Mouse (Mus musculus): ENCODE results near the gene Tmem102.

Gene Tmem102

GRCm38 (mm10) chr11:69804972-69805909 lies at the start of gene Tmem102:
TSS of gene Tmem102 (minus strand) at chr11:69805624.
- peak; percentile 59 to 75 for DNase-seq

DNA sequence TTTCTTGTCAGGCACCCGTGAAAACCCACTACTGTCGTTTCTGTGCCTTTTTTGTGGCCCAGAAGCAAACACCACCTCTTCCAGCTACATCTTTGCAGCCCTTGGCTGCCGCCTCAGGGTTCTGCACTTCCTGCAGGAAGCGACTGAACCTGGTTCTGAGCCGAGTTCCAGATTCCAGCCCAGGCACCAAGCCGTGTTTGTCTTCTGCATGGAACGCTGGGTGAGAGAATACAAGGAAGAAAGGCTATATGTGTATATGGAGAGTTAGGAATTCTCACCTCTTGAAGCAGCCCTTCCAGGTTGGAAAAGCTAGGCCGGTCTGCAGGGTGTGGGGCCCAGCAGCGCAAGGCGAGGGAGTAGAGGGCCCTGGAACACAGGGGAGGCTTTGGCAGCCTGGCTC lies 49.3 kb upstream of the Tmem102 start:
- DNase-seq = no peak

GRCm38 (mm10) chr11:69853994-69854393 lies 48.6 kb upstream of the Tmem102 start:
- no peak for DNase-seq

GRCm38 (mm10) chr11:69850754-69851153 lies 45.3 kb upstream of the Tmem102 start:
- DNase-seq = no peak

DNA sequence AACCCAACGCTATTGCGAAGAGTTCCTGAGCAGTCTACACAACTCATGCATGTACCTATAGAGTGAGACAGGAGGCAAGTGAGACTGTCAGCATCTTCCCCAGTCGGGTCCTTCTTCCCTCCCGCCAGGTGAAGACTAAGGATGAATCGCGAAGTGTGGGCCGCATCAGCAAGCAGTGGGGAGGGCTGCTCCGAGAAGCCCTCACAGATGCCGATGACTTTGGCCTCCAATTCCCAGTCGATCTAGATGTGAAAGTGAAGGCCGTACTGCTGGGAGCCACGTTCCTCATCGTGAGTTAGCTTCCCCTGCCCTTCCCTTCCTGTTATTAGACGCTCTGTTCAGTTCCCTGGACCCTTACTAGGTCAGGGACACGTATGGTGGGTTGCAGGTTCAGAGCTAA lies 44.5 kb upstream of the Tmem102 start:
- no peak for DNase-seq

GRCm38 (mm10) chr11:69849128-69849527 lies 43.7 kb upstream of the Tmem102 start:
- DNase-seq = no peak

GRCm38 (mm10) chr11:69848021-69848420 lies 42.6 kb upstream of the Tmem102 start:
- no peak for DNase-seq

- peak; percentile 52 to 59 for DNase-seq
These were observed 41.6 kb upstream of the Tmem102 start for GRCm38 (mm10) chr11:69846738-69847688.

GRCm38 (mm10) chr11:69846198-69846680 lies 40.8 kb upstream of the Tmem102 start, which contains the start of gene Plscr3:
TSS of gene Plscr3 (plus strand) at chr11:69846376.
- DNase-seq = peak; percentile 94

DNA sequence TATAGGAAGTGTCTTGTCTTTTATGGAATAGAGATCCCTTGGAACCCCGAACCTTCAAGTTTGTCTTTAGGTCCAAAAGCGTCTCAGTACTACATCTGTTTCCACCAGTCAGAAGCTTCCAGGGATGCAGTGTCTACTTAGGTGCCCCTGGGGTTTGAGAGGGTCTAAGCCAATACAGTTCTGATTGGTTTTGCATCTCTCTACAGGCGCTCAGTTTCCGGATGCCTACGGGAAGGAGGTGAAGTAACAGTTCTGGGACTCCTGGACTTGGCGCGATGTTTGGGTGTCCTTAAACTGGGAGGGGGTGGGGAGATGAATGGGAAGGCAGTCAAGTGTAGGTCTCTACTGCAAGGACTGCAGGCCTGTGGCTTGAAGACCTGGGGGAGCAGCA lies 33.3 kb upstream of the Tmem102 start:
- no peak for DNase-seq

DNA sequence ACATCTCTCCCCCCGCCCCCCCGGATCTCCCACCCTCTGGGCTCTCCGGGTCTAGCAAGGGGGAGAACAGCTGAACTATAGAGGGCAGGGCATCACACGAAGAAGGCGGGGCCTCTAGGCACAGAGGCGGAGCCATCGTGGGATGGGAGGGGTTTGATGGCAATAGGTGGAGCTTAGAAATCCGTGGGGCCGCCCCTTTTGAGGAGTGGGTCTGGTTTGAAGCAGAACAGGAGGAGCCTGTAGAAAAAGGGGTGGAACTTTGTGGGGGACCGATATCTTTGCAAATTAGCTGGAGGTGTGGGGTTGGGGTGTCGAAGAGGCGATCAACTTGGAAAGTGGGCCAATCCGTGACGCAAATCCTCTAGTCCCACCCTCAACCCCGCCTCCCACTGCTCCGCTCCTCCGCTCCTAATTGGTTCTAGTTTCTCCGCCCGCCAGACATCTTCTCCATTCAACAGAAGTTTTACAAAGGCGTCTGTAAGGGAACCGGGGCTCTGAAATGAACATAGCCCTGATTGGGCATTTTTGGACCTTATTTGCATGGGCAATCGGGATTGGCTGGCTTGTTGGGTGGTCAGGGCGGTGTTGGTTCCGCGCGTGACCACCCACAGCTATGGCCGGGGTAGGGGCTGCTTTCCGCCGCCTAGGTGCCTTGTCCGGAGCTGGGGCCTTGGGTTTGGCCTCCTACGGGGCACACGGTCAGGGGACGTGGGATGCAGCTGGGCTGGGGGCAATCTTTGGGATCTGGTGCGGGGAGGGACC lies 32.7 kb upstream of the Tmem102 start, which contains the start of gene Tmem256:
Gene Tmem256, plus strand, starts transcription at position 563 of the 762 bp plus-strand sequence.
- DNase-seq = peak; percentile 96 to 97

DNA sequence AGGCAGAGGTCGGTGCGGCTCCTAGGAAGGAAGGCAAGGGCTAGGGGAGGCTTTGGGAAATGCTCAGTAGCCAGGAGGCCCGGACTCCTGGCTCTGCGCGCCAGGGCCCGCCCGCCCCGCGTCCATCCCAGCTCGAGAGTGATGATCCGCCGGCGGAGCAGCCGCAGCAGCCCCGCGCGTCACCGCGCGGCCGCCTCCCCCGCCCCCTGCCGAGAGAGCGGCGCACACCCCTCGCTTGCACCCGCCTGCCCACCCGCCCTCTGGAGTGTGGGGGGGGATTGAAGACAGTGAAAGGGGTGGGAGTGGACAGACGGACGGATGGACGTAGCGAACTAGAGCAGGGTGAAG lies 32.2 kb upstream of the Tmem102 start, which contains the start of gene Nlgn2:
Gene Nlgn2, minus strand, starts transcription at position 181 of the 348 bp plus-strand sequence.
- no peak for DNase-seq

DNA sequence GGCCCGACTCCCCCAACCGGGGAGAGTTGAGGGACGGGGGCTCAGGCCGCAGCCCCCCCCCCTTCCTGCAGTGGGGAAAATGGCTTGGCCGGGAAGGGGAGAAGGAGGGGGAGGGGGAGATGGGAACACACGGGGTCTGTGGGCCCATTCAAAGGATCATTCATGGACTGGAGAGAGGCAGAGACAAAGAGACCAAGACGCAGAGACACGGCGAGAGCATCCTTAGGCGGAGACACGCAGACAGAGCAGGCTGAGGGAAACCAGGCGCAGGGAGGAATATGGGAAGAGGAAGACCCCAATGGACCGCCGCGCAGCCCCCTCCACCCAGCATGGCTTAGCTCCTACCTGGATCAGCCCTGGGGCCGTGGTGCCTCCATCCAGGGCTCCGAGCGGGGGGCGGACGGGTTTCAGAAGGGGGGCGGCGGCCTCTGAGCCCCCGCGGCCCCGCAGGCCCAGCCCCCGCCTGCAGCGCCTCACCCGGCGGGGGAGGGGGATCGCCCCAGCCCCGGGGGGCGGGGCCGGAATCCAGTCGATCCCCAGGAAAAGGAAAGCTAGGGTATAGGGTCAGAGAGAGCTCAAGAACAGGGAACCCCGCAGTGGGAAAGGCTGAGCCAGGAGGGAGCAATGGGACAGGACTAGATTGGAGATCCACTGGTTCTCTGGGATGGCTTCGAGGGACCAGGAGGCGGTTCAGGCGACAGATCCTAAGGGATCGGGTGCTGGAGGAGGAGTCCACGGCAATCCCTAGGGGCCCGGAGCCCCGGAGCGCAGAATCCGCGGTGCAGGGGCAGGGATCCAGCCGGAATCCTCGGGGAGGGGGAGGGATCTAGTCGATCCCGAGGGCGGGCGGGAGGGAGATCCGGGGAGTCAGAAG lies 31.5 kb upstream of the Tmem102 start:
- peak; percentile 39 to 59 for DNase-seq

- no peak for DNase-seq
These were observed 30.5 kb upstream of the Tmem102 start for GRCm38 (mm10) chr11:69835966-69836335.

- no peak for DNase-seq
These were observed 30.0 kb upstream of the Tmem102 start for GRCm38 (mm10) chr11:69835326-69835965.

GRCm38 (mm10) chr11:69834001-69834549 lies 28.7 kb upstream of the Tmem102 start:
- peak; percentile 54 to 64 for DNase-seq

DNA sequence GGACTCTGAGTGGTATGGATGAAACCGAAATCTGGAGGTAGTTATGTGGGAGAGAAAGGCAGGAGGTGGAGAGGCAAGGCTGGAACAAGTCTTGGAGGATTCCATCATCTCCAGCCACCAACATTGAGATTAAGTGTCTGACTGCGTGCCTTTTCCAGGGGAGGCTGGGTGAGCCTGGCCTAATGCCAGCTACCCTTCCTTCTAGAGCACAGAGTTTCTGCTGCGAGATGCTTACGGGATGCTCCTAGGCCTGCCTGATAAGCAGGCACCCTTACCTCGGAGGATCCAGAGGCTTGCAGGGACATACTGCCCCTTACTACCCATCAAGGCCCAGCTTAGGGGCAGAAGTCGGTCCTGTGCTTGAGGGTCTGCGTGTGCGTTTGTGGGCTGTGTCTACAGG lies 28.1 kb upstream of the Tmem102 start:
- DNase-seq = no peak

- no peak for DNase-seq
These were observed 23.4 kb upstream of the Tmem102 start for GRCm38 (mm10) chr11:69828832-69829231.

DNA sequence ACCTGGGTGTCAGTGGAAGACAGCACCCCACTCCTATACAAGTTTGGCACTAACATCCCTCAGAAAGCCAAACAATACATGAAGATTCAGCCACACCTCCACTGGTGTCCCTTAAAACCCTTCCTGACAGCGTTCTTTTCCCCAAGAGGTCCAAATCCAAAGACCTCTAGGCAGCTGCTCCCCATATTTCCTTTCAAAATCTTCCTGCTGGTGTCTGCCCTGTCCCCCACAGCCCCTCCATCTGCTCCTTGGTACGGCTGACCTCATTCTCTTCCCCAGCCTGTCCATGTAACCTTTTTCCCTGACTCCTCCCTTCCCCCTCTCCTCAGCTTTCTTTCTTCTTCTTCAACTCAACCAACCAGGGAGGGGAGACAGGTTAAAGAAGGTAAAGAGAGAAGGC lies 18.0 kb upstream of the Tmem102 start:
- DNase-seq = no peak

DNA sequence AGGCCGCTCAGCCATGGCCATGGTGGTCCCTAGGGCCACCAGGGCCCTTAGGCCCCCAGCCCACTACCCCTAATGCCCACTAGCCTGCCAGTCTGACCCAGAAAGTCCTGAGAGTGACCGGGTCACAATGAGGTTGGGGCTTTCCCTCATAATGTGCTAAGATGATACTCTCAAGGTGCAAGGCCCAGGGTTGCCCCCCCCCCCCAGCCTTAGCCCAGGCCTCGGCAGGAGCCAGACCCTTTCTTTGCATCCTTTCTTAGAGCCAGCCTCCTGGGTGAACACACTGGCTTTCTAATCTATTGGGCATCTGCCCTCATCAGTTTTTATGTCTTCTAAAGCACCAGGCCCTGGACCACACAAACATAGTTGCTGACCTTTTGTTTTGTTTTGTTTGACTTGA lies 16.7 kb upstream of the Tmem102 start, which contains the start of gene Spem1:
Gene Spem1, minus strand, starts transcription at position 101 of the 400 bp plus-strand sequence.
- DNase-seq = no peak

All from lung, postnatal 4 days (tissue).